Mouse (Mus musculus): ENCODE data around the gene Arl3. TPM values are rescaled to one million over a fixed set of nuclear protein-coding genes. Genes with fewer than 3 reads are reported as not detected.

The Arl3 gene
- total RNA-seq, 1 experiment from 2014 or later: 28.8 TPM

- ATAC-seq (replicated peaks in 1 of 2; ENCODE audit: insufficient read depth in 1 of 2, low FRiP score in 2 of 2, low TSS enrichment in 1 of 2, low read depth in 1 of 2, poor library complexity in 2 of 2, severe bottlenecking in 2 of 2): no peak
These were observed 20.5 kb downstream of the Arl3 start for GRCm38 (mm10) chr19:46552496-46552895.

- no peak for ATAC-seq (replicated peaks in 1 of 2; ENCODE audit: insufficient read depth in 1 of 2, low FRiP score in 2 of 2, low TSS enrichment in 1 of 2, low read depth in 1 of 2, poor library complexity in 2 of 2, severe bottlenecking in 2 of 2)
These were observed 22.6 kb downstream of the Arl3 start for GRCm38 (mm10) chr19:46550385-46550784.

GRCm38 (mm10) chr19:46548110-46548509 lies 24.9 kb downstream of the Arl3 start:
- no peak for ATAC-seq (replicated peaks in 1 of 2; ENCODE audit: insufficient read depth in 1 of 2, low FRiP score in 2 of 2, low TSS enrichment in 1 of 2, low read depth in 1 of 2, poor library complexity in 2 of 2, severe bottlenecking in 2 of 2)

- ATAC-seq (replicated peaks in 1 of 2; ENCODE audit: insufficient read depth in 1 of 2, low FRiP score in 2 of 2, low TSS enrichment in 1 of 2, low read depth in 1 of 2, poor library complexity in 2 of 2, severe bottlenecking in 2 of 2): no peak
These were observed 25.4 kb downstream of the Arl3 start for GRCm38 (mm10) chr19:46547565-46547964.

- no peak for ATAC-seq (replicated peaks in 1 of 2; ENCODE audit: insufficient read depth in 1 of 2, low FRiP score in 2 of 2, low TSS enrichment in 1 of 2, low read depth in 1 of 2, poor library complexity in 2 of 2, severe bottlenecking in 2 of 2)
These were observed 30.2 kb downstream of the Arl3 start for GRCm38 (mm10) chr19:46542750-46543149.

GRCm38 (mm10) chr19:46538213-46538612 lies 34.8 kb downstream of the Arl3 start:
- ATAC-seq (replicated peaks in 1 of 2; ENCODE audit: insufficient read depth in 1 of 2, low FRiP score in 2 of 2, low TSS enrichment in 1 of 2, low read depth in 1 of 2, poor library complexity in 2 of 2, severe bottlenecking in 2 of 2): no peak

- no peak for ATAC-seq (replicated peaks in 1 of 2; ENCODE audit: insufficient read depth in 1 of 2, low FRiP score in 2 of 2, low TSS enrichment in 1 of 2, low read depth in 1 of 2, poor library complexity in 2 of 2, severe bottlenecking in 2 of 2)
These were observed 35.6 kb downstream of the Arl3 start for GRCm38 (mm10) chr19:46537357-46537756.

GRCm38 (mm10) chr19:46534542-46535098 lies 38.4 kb downstream of the Arl3 start:
- no peak for ATAC-seq (replicated peaks in 1 of 2; ENCODE audit: insufficient read depth in 1 of 2, low FRiP score in 2 of 2, low TSS enrichment in 1 of 2, low read depth in 1 of 2, poor library complexity in 2 of 2, severe bottlenecking in 2 of 2)

- no peak for ATAC-seq (replicated peaks in 1 of 2; ENCODE audit: insufficient read depth in 1 of 2, low FRiP score in 2 of 2, low TSS enrichment in 1 of 2, low read depth in 1 of 2, poor library complexity in 2 of 2, severe bottlenecking in 2 of 2)
These were observed 39.5 kb downstream of the Arl3 start for GRCm38 (mm10) chr19:46533525-46533924.

- ATAC-seq (replicated peaks in 1 of 2; ENCODE audit: insufficient read depth in 1 of 2, low FRiP score in 2 of 2, low TSS enrichment in 1 of 2, low read depth in 1 of 2, poor library complexity in 2 of 2, severe bottlenecking in 2 of 2): no peak
These were observed 39.9 kb downstream of the Arl3 start for GRCm38 (mm10) chr19:46533066-46533465.

- ATAC-seq (replicated peaks in 1 of 2; ENCODE audit: insufficient read depth in 1 of 2, low FRiP score in 2 of 2, low TSS enrichment in 1 of 2, low read depth in 1 of 2, poor library complexity in 2 of 2, severe bottlenecking in 2 of 2): peak in 1 of 2 experiments; percentile 30; a peak in 1 of 4 replicates
These were observed 40.8 kb downstream of the Arl3 start for GRCm38 (mm10) chr19:46532031-46532688.

- ATAC-seq (replicated peaks in 1 of 2; ENCODE audit: insufficient read depth in 1 of 2, low FRiP score in 2 of 2, low TSS enrichment in 1 of 2, low read depth in 1 of 2, poor library complexity in 2 of 2, severe bottlenecking in 2 of 2): no peak
These were observed 41.6 kb downstream of the Arl3 start for GRCm38 (mm10) chr19:46531071-46532030.

GRCm38 (mm10) chr19:46530449-46530990 lies 42.5 kb downstream of the Arl3 start:
- no peak for ATAC-seq (replicated peaks in 1 of 2; ENCODE audit: insufficient read depth in 1 of 2, low FRiP score in 2 of 2, low TSS enrichment in 1 of 2, low read depth in 1 of 2, poor library complexity in 2 of 2, severe bottlenecking in 2 of 2)

- no peak for ATAC-seq (replicated peaks in 1 of 2; ENCODE audit: insufficient read depth in 1 of 2, low FRiP score in 2 of 2, low TSS enrichment in 1 of 2, low read depth in 1 of 2, poor library complexity in 2 of 2, severe bottlenecking in 2 of 2)
These were observed 43.2 kb downstream of the Arl3 start for GRCm38 (mm10) chr19:46529601-46530448.

GRCm38 (mm10) chr19:46528529-46529213 lies 44.3 kb downstream of the Arl3 start:
- peak; percentile 67 to 74 for ATAC-seq (replicated peaks in 1 of 2; ENCODE audit: insufficient read depth in 1 of 2, low FRiP score in 2 of 2, low TSS enrichment in 1 of 2, low read depth in 1 of 2, poor library complexity in 2 of 2, severe bottlenecking in 2 of 2)

- no peak for ATAC-seq (replicated peaks in 1 of 2; ENCODE audit: insufficient read depth in 1 of 2, low FRiP score in 2 of 2, low TSS enrichment in 1 of 2, low read depth in 1 of 2, poor library complexity in 2 of 2, severe bottlenecking in 2 of 2)
These were observed 45.1 kb downstream of the Arl3 start for GRCm38 (mm10) chr19:46527632-46528528.
